Mouse (Mus musculus) megakaryocyte, embryonic 14.5 days (primary cell): ENCODE measurements around the gene Hat1.

ENCODE experiments used
- FLI1 ChIP-seq: IDR thresholded peaks from 2 replicates; pipeline ENCODE4 v1.6.1; 2012; ENCODE audit warnings: low read length, inconsistent platforms, mixed read lengths
- GATA1 ChIP-seq: IDR thresholded peaks from 3 replicates; pipeline ENCODE4 v1.6.1; 2012; ENCODE audit warnings: mixed read lengths, low read length, inconsistent platforms, borderline replicate concordance

DNA sequence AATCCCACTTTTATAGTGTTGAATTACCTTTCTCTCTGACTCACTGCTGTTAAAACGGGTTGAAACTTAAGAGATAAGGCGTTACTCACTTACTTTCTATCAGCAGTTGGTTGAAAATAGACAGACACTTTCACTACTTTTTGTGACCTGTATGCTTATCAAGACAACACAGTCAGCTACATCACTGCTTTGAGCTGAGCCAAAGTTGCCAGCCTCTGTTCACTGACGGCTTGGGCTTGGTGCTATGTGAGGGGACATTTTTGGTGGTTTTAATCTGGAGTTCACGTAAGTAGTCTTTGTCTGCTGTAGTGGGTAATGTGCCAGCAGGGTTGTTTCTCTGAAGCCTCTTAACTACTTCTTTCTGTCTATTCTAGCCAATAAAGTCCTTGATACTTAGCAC, 35.8 kb downstream of the Hat1 start:
- TF ChIP-seq GATA1: no peak
- no peak for TF ChIP-seq FLI1
